Mouse (Mus musculus) left cerebral cortex, postnatal 14 days (tissue): ENCODE measurements around the gene Kpna7. TPM values are rescaled to one million over a fixed set of nuclear protein-coding genes. Genes with fewer than 3 reads are reported as not detected.

Experiments
- DNase-seq, 2 experiments: peaks; one replicate each; pipeline ENCODE4 v3.0.0; 2021 to 2022; ENCODE audit warnings: low spot score in 2 of 2, mixed read lengths in 1 of 2
- intact Hi-C: fragments of 180-260 bp; cut with DNase I; formaldehyde crosslinking; loops from one replicate; pipeline ENCODE4 v1.15.1; 2025
- total RNA-seq, 2 experiments: library from RNA; stranded (reverse); gene quantifications; 2 replicates each; pipeline ENCODE4 v1.2.3; 2021

The Kpna7 gene
- total RNA-seq, 2 experiments from 2014 or later: not detected

DNA sequence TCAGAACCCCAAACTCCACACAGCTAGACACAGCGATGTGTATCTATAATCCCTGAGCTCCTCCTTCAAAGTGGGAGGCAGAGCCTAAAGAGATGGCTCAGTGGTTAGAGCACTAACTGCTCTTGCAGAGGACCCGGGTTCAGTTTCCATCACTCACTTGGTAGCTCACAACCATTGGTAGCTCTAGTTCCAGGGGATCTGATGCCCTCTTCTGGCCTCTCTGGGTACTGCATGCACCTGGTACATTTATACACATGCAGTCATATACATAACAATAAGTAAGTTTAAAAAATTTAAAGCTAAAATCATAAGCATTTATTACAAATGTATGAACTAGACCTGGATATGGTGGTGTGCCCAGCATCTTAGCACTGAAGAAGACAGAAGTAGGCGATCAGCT is 100.6 kb downstream of the Kpna7 start:
- intact Hi-C loops: no loop called here

DNA sequence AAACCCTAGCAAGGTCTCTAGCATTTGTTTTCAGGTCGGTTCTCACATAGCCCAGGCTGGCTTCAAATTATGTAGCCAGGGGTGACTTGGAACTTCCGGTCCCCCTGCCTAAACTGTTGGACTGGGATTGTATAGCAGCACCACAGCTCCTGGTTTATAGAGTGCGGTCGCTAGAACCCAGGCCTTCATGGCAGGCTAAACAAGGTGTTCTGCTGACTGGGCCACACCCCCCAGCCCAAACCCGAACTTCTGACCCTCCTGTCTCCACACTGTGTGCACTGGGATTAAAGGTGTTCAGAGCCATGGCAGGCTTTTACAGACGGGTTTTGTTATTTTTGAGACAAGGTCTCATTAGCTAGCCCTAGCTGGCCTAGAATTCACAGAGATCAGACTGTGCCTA is 104.7 kb downstream of the Kpna7 start:
- no peak for DNase-seq
- intact Hi-C loops: no loop called here

More for the DNA sequence above, 100.6 kb downstream of the Kpna7 start:
- DNase-seq: no peak

- intact Hi-C loops: no loop called here
- no peak for DNase-seq
Measured at GRCm38 (mm10) chr5:144978533-144979107, 105.2 kb downstream of the Kpna7 start.

DNA sequence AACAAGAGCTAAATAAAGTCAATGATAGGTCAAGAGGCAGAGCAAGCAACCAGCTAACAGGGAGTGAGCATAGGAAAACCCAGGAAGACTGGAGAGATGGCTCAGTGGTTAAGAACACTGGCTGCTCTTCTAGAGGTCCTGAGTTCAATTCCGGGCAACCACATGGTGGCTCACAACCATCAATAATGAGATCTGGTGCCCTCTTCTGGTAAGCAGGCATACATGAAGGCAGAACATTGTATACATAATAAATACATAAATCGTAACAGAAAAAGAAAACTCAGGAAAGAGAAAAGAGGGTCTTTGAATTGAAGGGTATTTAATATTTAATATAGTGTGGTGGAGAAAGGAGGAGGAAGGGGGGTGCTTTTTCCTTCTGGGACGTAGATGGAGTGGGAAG is 112.6 kb downstream of the Kpna7 start:
- DNase-seq: no peak
- intact Hi-C loops: no loop called here

DNA sequence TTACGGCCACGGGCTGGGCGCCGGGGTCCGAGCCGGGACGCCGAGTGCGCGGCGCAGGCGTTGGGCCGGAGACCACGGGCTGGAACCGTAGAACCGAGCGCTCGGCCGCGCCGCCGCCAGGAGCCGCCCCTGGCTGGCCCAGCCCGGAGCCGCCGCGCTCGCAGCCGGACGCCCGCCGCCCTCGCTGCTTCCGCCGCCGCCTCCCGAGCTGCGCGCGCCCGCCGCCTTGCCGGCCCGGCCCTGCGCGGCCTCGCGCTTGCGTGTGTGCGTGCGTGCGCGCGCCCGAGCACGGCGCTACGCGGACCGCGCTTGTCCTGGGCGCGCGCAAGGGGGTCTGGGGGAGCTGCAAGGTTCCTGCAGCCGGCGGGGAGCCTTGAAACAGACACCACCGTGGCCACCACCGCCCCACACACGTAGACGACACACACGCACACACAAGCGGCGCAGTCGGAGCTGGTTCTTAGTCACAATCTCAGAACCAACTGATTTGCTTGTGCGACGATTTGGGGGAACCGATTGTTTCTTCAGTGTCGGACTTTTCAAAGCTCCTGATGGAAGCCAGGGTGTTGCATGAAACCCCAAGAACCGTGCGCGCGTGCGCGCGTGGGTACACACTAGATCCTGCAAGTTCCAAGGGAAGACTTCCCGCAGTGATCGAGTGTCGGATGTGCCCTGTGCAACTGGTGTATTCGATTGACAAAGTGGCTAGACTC is 118.0 kb downstream of the Kpna7 start, which contains the start of gene Smurf1:
Gene Smurf1, minus strand, starts transcription at position 209 of the 713 bp plus-strand sequence.
- DNase-seq: peak; percentile 87 to 90
- intact Hi-C loops: loop anchor here (5.0 kb wide), 1 partner anchor 53 kb away; no protein-coding TSS in a partner anchor

GRCm38 (mm10) chr5:144964872-144965638 is 118.8 kb downstream of the Kpna7 start:
- intact Hi-C loops: loop anchor here (5.0 kb wide), 1 partner anchor 53 kb away; no protein-coding TSS in a partner anchor
- DNase-seq: peak; percentile 77 to 89

- DNase-seq: peak in 1 of 2 experiments; percentile 21
- intact Hi-C loops: no loop called here
Measured at GRCm38 (mm10) chr5:144964465-144964864, 119.4 kb downstream of the Kpna7 start.

DNA sequence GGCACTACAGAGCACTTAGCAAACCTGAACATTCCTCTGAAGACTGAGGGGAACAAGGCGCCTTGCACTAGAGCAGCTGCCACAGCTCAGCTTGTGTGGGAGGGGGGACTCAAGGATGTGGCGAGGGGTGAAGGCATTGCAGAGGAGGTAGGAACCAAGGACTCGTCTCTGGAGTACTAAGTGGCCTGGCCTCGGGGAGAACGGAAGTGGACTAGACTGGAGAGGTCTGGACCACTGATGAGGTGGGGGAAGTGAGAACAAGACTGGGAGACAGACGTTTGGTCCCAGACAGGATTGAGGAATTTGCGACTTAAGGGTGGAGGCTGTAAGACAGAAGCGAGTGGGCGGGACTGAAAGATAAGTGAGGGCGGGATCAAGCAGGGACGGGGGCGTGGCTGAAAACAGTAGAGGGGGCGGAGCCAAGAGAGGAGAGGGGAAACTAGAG is 120.0 kb downstream of the Kpna7 start:
- intact Hi-C loops: no loop called here

DNA sequence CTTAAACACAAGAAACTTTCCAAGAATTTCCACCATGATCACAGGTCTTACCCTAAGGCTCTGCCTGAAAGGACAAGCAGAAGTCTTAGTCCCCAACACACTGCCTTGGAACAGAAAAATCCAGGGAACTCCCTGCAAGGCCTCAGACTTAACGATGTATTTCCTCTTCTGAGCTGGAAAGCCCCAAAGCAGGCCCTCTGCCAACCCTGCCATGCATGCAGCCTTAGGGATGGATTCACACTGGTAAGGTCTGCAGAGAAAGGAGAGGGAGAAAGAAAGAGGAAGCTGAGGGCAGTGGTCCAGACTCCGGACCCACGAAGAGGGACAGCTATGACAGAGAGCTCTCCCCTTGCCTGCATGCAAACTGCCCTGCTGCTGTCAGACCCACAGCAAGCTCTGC is 120.4 kb downstream of the Kpna7 start:
- peak; percentile 16 to 38 for DNase-seq
- intact Hi-C loops: no loop called here

More for the DNA sequence above, 120.0 kb downstream of the Kpna7 start:
- peak; percentile 64 for DNase-seq

- no peak for DNase-seq
- intact Hi-C loops: no loop called here
Measured at GRCm38 (mm10) chr5:144958271-144958670, 125.6 kb downstream of the Kpna7 start.

DNA sequence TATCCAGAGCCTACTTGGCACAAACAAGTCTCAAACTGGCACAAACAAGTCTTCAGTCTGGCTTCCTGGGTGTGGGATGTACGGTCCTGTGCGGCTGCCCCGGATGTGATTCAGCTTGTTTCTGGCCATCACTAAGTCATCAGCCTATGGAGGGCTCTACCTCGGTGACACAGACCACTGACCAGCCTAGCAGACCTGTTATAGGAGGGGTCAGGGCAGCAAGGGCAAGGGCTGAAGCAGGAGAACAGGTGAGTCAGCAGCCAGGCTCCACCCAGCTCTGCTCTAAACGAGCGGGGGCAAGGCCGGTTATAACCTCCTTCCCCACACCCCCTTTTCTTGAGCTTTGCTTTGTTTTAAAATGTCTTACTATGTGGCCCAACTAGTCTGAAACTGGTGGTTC is 129.4 kb downstream of the Kpna7 start:
- no peak for DNase-seq
- intact Hi-C loops: no loop called here

GRCm38 (mm10) chr5:144952592-144952991 is 131.2 kb downstream of the Kpna7 start:
- no peak for DNase-seq
- intact Hi-C loops: no loop called here

GRCm38 (mm10) chr5:144950428-144951051 is 133.3 kb downstream of the Kpna7 start:
- intact Hi-C loops: no loop called here
- peak in 1 of 2 experiments; percentile 30 for DNase-seq

DNA sequence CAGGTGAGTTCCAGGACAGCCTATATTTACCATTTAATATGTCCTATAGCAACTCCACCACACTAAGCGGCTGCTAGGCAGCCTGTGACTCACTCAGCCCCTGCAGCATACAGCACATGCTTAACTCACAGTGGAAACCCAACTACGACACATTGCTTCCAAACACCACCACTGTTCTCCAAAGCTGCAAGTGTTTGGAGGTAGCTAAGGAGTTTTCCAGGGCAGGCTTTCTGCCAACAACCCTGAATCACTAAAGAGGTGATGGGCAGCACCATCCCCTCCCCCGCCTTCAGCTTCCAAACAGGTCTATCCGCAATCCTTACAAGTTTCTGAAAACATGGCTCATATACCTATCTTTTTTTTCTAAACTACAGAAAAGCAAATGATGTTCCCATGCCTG is 134.0 kb downstream of the Kpna7 start:
- intact Hi-C loops: no loop called here
- peak; percentile 30 to 39 for DNase-seq

DNA sequence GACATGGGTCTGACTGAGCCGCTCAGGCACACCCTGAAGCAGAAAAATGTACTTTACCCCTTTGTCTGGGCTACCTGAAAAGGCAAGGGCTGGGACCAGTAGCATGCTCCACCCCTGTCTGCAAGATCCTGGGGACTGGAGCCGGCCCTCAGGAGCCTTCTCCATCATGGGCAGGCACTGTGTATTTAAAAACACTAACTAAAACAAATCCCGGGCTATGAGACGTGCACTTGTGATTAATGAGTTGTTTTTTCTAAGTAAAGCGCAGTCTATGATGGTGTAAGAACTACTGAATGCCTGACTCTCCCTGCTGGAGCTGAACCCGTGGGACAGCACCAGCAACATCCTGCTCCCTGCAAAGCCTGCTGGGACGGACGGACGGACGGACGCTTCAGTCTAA is 135.4 kb downstream of the Kpna7 start:
- intact Hi-C loops: no loop called here
- DNase-seq: no peak

DNA sequence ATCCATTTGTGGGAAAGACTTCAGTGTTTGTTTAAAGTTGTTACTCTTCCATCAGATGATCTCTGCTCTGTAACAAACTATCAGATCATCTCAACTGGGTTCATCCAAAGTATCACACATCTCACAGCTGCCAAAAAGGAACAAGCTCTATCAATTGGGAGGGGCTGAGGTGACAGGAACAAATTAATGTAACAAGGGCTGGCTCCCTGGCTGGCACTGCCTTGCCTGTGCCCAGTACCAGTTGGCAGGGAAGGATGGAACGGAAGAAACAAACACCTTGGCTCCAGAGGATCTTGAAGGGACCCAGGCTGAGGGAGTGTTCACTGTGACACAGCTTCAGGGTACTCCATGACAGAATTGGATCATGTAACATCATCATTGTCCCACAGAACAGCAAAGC is 135.8 kb downstream of the Kpna7 start:
- intact Hi-C loops: no loop called here

DNA sequence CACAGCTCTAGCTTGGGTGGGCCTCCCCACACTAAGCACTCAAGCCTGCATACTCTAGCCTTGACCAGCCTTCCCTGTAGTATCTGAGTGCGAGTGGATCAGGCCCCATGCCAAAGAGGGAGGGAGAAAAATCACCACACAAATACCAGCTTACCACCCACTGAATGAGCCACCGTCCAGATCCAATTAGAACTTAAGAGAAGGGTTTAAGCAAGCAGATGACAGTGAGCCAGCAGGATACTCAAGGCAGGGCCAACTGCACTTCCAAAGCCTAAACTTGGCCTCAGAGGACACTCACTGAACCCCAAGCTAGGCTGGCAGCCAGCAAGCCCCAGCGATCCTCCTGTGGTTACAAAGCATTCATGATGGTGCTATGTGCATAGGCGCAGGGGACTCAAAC is 137.8 kb downstream of the Kpna7 start:
- peak in 1 of 2 experiments; percentile 42 for DNase-seq
- intact Hi-C loops: no loop called here

More for the DNA sequence above, 135.8 kb downstream of the Kpna7 start:
- DNase-seq: no peak

DNA sequence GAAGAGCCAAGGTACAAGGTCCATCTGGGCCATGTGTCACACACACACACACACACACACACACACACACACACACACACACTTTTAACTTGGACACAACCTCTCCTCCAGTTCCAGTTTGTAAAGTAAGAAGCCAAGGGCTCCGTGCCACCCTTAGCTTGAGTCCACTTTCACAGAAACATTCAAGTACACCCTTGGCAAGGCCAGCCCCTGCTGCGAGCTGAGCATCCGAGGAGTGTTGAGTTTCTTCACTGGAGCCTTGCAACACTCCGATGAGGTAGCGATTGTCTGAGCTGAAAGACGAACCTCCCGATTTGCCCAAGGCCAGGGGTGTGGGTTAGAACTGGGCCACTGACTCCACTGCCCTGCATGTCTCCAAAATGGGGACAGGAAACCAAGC is 138.9 kb downstream of the Kpna7 start:
- intact Hi-C loops: no loop called here
- no peak for DNase-seq

DNA sequence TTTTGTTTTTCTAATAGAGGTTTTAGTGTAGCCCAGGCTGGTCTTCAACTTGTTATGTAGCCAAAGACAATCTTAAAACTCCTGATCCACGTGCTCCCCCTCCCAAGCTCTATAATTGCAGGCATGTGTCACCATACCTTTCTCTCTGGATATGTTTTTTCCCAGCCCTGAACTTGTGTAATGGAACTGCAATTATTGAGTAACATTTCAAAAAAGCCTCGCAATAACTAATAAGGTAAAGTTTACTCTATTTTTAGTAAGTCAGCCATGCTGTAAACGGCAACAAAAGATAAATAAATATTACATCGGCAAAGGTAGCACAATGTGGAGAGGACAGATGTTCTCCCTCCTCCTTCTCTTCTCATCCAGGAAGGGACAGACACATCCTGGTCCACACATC is 139.5 kb downstream of the Kpna7 start:
- no peak for DNase-seq
- intact Hi-C loops: no loop called here

GRCm38 (mm10) chr5:144943346-144943745 is 140.5 kb downstream of the Kpna7 start:
- DNase-seq: no peak
- intact Hi-C loops: no loop called here
